Mouse (Mus musculus): ENCODE measurements around the gene Aplp2. TPM values are rescaled to one million over a fixed set of nuclear protein-coding genes. Genes with fewer than 3 reads are reported as not detected.

The Aplp2 gene
- polyA plus RNA-seq, 1 experiment from 2014 or later = 204 TPM

GRCm38 (mm10) chr9:31247447-31248220, 36.0 kb upstream of the Aplp2 start:
- no peaks in the 10 kb centered on the region for H3K27me3 ChIP-seq (replicated peaks; ENCODE audit: control insufficient read depth, insufficient read depth, low read length)
- no peaks in the 10 kb centered on the region for H3K9me3 ChIP-seq (ENCODE audit: control insufficient read depth, low read length)
- no peaks in the 10 kb centered on the region for H3K36me3 ChIP-seq (ENCODE audit: control insufficient read depth, insufficient read depth, low read length)
- H3K4me3 ChIP-seq (ENCODE audit: low read length) = no peak overlapping the region
- no peak overlapping the region for H3K4me2 ChIP-seq (ENCODE audit: low read depth, low read length)
- H3K4me1 ChIP-seq (ENCODE audit: control insufficient read depth, insufficient read depth, low read length) = no peaks in the 10 kb centered on the region
- no peak for ATAC-seq
- WGBS = 59% methylated on average over 8 of the region's 8 CpGs
- no peak overlapping the region for H3K27ac ChIP-seq (ENCODE audit: low read length)
- no peak overlapping the region for H3K9ac ChIP-seq (ENCODE audit: low read depth, low read length)

- Histone ChIP-seq H3K4me3 (ENCODE audit: low read length) (no peak overlapping the region), H3K4me2 (ENCODE audit: low read depth, low read length) (no peak overlapping the region), H3K27me3 (replicated peaks; ENCODE audit: control insufficient read depth, insufficient read depth, low read length) (no peaks in the 10 kb centered on the region), H3K27ac (ENCODE audit: low read length) (no peak overlapping the region), H3K9me3 (ENCODE audit: control insufficient read depth, low read length) (no peaks in the 10 kb centered on the region), H3K36me3 (ENCODE audit: control insufficient read depth, insufficient read depth, low read length) (no peaks in the 10 kb centered on the region), H3K9ac (ENCODE audit: low read depth, low read length) (no peak overlapping the region), H3K4me1 (ENCODE audit: control insufficient read depth, insufficient read depth, low read length) (no peaks in the 10 kb centered on the region)
- 45% methylated on average over 6 of the region's 6 CpGs for WGBS
- peak; percentile 74 for ATAC-seq
These were observed 34.8 kb upstream of the Aplp2 start for GRCm38 (mm10) chr9:31246421-31246820.

GRCm38 (mm10) chr9:31245006-31245405, 33.4 kb upstream of the Aplp2 start:
- 89% methylated on average over 6 of the region's 6 CpGs for WGBS
- no peak for ATAC-seq

GRCm38 (mm10) chr9:31243939-31244333, 32.3 kb upstream of the Aplp2 start:
- Histone ChIP-seq H3K4me3 (ENCODE audit: low read length) (no peak overlapping the region), H3K27ac (ENCODE audit: low read length) (no peak overlapping the region), H3K4me2 (ENCODE audit: low read depth, low read length) (no peak overlapping the region), H3K36me3 (ENCODE audit: control insufficient read depth, insufficient read depth, low read length) (no peaks in the 10 kb centered on the region), H3K9me3 (ENCODE audit: control insufficient read depth, low read length) (no peaks in the 10 kb centered on the region), H3K27me3 (replicated peaks; ENCODE audit: control insufficient read depth, insufficient read depth, low read length) (no peaks in the 10 kb centered on the region), H3K9ac (ENCODE audit: low read depth, low read length) (no peak overlapping the region), H3K4me1 (ENCODE audit: control insufficient read depth, insufficient read depth, low read length) (no peaks in the 10 kb centered on the region)
- no peak for ATAC-seq
- 85% methylated on average over 5 of the region's 5 CpGs for WGBS

More at GRCm38 (mm10) chr9:31245006-31245405, 33.4 kb upstream of the Aplp2 start:
- Histone ChIP-seq H3K36me3 (ENCODE audit: control insufficient read depth, insufficient read depth, low read length) (no peaks in the 10 kb centered on the region), H3K4me2 (ENCODE audit: low read depth, low read length) (no peak overlapping the region), H3K27ac (ENCODE audit: low read length) (no peak overlapping the region), H3K4me3 (ENCODE audit: low read length) (no peak overlapping the region), H3K9ac (ENCODE audit: low read depth, low read length) (no peak overlapping the region), H3K27me3 (replicated peaks; ENCODE audit: control insufficient read depth, insufficient read depth, low read length) (no peaks in the 10 kb centered on the region), H3K4me1 (ENCODE audit: control insufficient read depth, insufficient read depth, low read length) (no peaks in the 10 kb centered on the region), H3K9me3 (ENCODE audit: control insufficient read depth, low read length) (no peaks in the 10 kb centered on the region)

GRCm38 (mm10) chr9:31243306-31243938, 31.8 kb upstream of the Aplp2 start:
- H3K27me3 ChIP-seq (replicated peaks; ENCODE audit: control insufficient read depth, insufficient read depth, low read length) = no peaks in the 10 kb centered on the region
- no peak overlapping the region for H3K4me2 ChIP-seq (ENCODE audit: low read depth, low read length)
- H3K9me3 ChIP-seq (ENCODE audit: control insufficient read depth, low read length) = no peaks in the 10 kb centered on the region
- ATAC-seq = no peak
- no peaks in the 10 kb centered on the region for H3K4me1 ChIP-seq (ENCODE audit: control insufficient read depth, insufficient read depth, low read length)
- no peak overlapping the region for H3K9ac ChIP-seq (ENCODE audit: low read depth, low read length)
- H3K27ac ChIP-seq (ENCODE audit: low read length) = no peak overlapping the region
- H3K36me3 ChIP-seq (ENCODE audit: control insufficient read depth, insufficient read depth, low read length) = no peaks in the 10 kb centered on the region
- H3K4me3 ChIP-seq (ENCODE audit: low read length) = no peak overlapping the region
- WGBS = 58% methylated on average over 18 of the region's 18 CpGs

GRCm38 (mm10) chr9:31241208-31241699, 29.6 kb upstream of the Aplp2 start:
- H3K4me1 ChIP-seq (ENCODE audit: control insufficient read depth, insufficient read depth, low read length) = no peaks in the 10 kb centered on the region
- H3K4me3 ChIP-seq (ENCODE audit: low read length) = no peak overlapping the region
- WGBS = 78% methylated on average over 7 of the region's 7 CpGs
- H3K9ac ChIP-seq (ENCODE audit: low read depth, low read length) = no peak overlapping the region
- no peaks in the 10 kb centered on the region for H3K27me3 ChIP-seq (replicated peaks; ENCODE audit: control insufficient read depth, insufficient read depth, low read length)
- no peaks in the 10 kb centered on the region for H3K9me3 ChIP-seq (ENCODE audit: control insufficient read depth, low read length)
- no peak overlapping the region for H3K27ac ChIP-seq (ENCODE audit: low read length)
- no peaks in the 10 kb centered on the region for H3K36me3 ChIP-seq (ENCODE audit: control insufficient read depth, insufficient read depth, low read length)
- no peak for ATAC-seq
- no peak overlapping the region for H3K4me2 ChIP-seq (ENCODE audit: low read depth, low read length)

GRCm38 (mm10) chr9:31240522-31241207, 29.1 kb upstream of the Aplp2 start:
- no peaks in the 10 kb centered on the region for H3K36me3 ChIP-seq (ENCODE audit: control insufficient read depth, insufficient read depth, low read length)
- H3K27me3 ChIP-seq (replicated peaks; ENCODE audit: control insufficient read depth, insufficient read depth, low read length) = no peaks in the 10 kb centered on the region
- H3K9ac ChIP-seq (ENCODE audit: low read depth, low read length) = no peak overlapping the region
- ATAC-seq = no peak
- H3K27ac ChIP-seq (ENCODE audit: low read length) = no peak overlapping the region
- H3K9me3 ChIP-seq (ENCODE audit: control insufficient read depth, low read length) = no peaks in the 10 kb centered on the region
- H3K4me1 ChIP-seq (ENCODE audit: control insufficient read depth, insufficient read depth, low read length) = 0 out of 2 replicates have a peak, but pooled peaks cover under 1% of the 10 kb centered on the region
- WGBS = 74% methylated on average over 8 of the region's 8 CpGs
- no peak overlapping the region for H3K4me3 ChIP-seq (ENCODE audit: low read length)
- no peak overlapping the region for H3K4me2 ChIP-seq (ENCODE audit: low read depth, low read length)

- Histone ChIP-seq H3K36me3 (ENCODE audit: control insufficient read depth, insufficient read depth, low read length) (no peaks in the 10 kb centered on the region), H3K27ac (ENCODE audit: low read length) (no peak overlapping the region), H3K9me3 (ENCODE audit: control insufficient read depth, low read length) (no peaks in the 10 kb centered on the region), H3K4me2 (ENCODE audit: low read depth, low read length) (no peak overlapping the region), H3K9ac (ENCODE audit: low read depth, low read length) (no peak overlapping the region), H3K27me3 (replicated peaks; ENCODE audit: control insufficient read depth, insufficient read depth, low read length) (no peaks in the 10 kb centered on the region), H3K4me3 (ENCODE audit: low read length) (no peak overlapping the region), H3K4me1 (ENCODE audit: control insufficient read depth, insufficient read depth, low read length) (peaks cover 6% of the 10 kb centered on the region; the same call in 1 of the 2 replicates)
- ATAC-seq = no peak
- 89% methylated on average over 2 of the region's 2 CpGs for WGBS
These were observed 27.9 kb upstream of the Aplp2 start for GRCm38 (mm10) chr9:31239551-31239950.

GRCm38 (mm10) chr9:31238526-31238925, 26.9 kb upstream of the Aplp2 start:
- H3K9me3 ChIP-seq (ENCODE audit: control insufficient read depth, low read length) = no peaks in the 10 kb centered on the region
- 63% methylated on average over 2 of the region's 2 CpGs for WGBS
- no peaks in the 10 kb centered on the region for H3K27me3 ChIP-seq (replicated peaks; ENCODE audit: control insufficient read depth, insufficient read depth, low read length)
- H3K9ac ChIP-seq (ENCODE audit: low read depth, low read length) = no peak overlapping the region
- H3K4me1 ChIP-seq (ENCODE audit: control insufficient read depth, insufficient read depth, low read length) = peaks cover 6% of the 10 kb centered on the region; the same call in 1 of the 2 replicates
- no peak for ATAC-seq
- no peak overlapping the region for H3K4me3 ChIP-seq (ENCODE audit: low read length)
- no peak overlapping the region for H3K4me2 ChIP-seq (ENCODE audit: low read depth, low read length)
- no peaks in the 10 kb centered on the region for H3K36me3 ChIP-seq (ENCODE audit: control insufficient read depth, insufficient read depth, low read length)
- H3K27ac ChIP-seq (ENCODE audit: low read length) = no peak overlapping the region

Measured in intestine, embryonic 16.5 days (tissue).